Mouse (Mus musculus) ES-Bruce4 (cell line): ENCODE results near the gene Hibadh. TPM values are rescaled to one million over a fixed set of nuclear protein-coding genes. Genes with fewer than 3 reads are reported as not detected.
"Not testable (repeated sequence)": the region's sequence is repeated elsewhere in the genome, so short reads cannot be mapped to it uniquely, and the experiment has no call there.

Experiments
- H3K27ac ChIP-seq: 2 replicates; pipeline ENCODE4 v1.5.1; 2012; ENCODE audit warnings: low read length, inconsistent platforms; ENCODE audit not compliant: insufficient read depth
- H3K27me3 ChIP-seq: 2 replicates; pipeline ENCODE4 v1.6.1; 2012; ENCODE audit warnings: mild to moderate bottlenecking, low read length, inconsistent platforms; ENCODE audit not compliant: control insufficient read depth, poor library complexity, insufficient read depth, severe bottlenecking
- H3K36me3 ChIP-seq: 2 replicates; pipeline ENCODE4 v1.6.1; 2012; ENCODE audit warnings: inconsistent platforms, mild to moderate bottlenecking, low read length, moderate library complexity; ENCODE audit not compliant: control insufficient read depth, poor library complexity, insufficient read depth, severe bottlenecking
- H3K4me1 ChIP-seq: one replicate; pipeline ENCODE4 v1.8.1; 2011; ENCODE audit warnings: low read length; ENCODE audit not compliant: control insufficient read depth, insufficient read depth
- H3K4me3 ChIP-seq: 2 replicates; pipeline ENCODE4 v1.5.1; 2011; ENCODE audit warnings: low read depth, mild to moderate bottlenecking, low read length
- H3K9ac ChIP-seq: 2 replicates; pipeline ENCODE4 v1.6.1; 2012; ENCODE audit warnings: low read depth, mild to moderate bottlenecking, inconsistent platforms; ENCODE audit not compliant: poor library complexity, severe bottlenecking
- H3K9me3 ChIP-seq: replicated peaks from 2 replicates; pipeline ENCODE4 v1.6.1; 2012; ENCODE audit warnings: mild to moderate bottlenecking, low read length, inconsistent platforms; ENCODE audit not compliant: control insufficient read depth, poor library complexity, insufficient read depth, severe bottlenecking
- CTCF ChIP-seq: IDR thresholded peaks from one replicate; pipeline ENCODE4 v1.8.1; 2011; ENCODE audit warnings: low read depth, low read length
- EP300 ChIP-seq: IDR thresholded peaks from 2 replicates; pipeline ENCODE4 v1.6.1; 2011; ENCODE audit warnings: low read depth, low read length; ENCODE audit not compliant: insufficient read depth
- POLR2A ChIP-seq: IDR thresholded peaks from one replicate; pipeline ENCODE4 v1.8.1; 2011; ENCODE audit warnings: low read length; ENCODE audit not compliant: insufficient read depth
- polyA plus RNA-seq: library from polyadenylated mRNA; stranded (reverse); fragments of >200 nt; gene quantifications from 2 replicates; pipeline ENCODE4 v1.2.4, GENCODE M21; 2011; ENCODE audit warnings: low read depth; ENCODE audit not compliant: missing spikeins, insufficient read depth, insufficient read length

Gene Hibadh
- 106 and 115 TPM in 2 replicates for polyA plus RNA-seq

GRCm38 (mm10) chr6:52640224-52640712, at the start of gene Hibadh:
TSS of gene Hibadh (minus strand) at chr6:52640389.
- TF ChIP-seq CTCF (peak; percentile 14), EP300 (no peak; the same call in 1 of the 2 replicates), POLR2A (peak; percentile 96)
- H3K9ac ChIP-seq: peak within 1 kb of the TSS; percentile 95

DNA sequence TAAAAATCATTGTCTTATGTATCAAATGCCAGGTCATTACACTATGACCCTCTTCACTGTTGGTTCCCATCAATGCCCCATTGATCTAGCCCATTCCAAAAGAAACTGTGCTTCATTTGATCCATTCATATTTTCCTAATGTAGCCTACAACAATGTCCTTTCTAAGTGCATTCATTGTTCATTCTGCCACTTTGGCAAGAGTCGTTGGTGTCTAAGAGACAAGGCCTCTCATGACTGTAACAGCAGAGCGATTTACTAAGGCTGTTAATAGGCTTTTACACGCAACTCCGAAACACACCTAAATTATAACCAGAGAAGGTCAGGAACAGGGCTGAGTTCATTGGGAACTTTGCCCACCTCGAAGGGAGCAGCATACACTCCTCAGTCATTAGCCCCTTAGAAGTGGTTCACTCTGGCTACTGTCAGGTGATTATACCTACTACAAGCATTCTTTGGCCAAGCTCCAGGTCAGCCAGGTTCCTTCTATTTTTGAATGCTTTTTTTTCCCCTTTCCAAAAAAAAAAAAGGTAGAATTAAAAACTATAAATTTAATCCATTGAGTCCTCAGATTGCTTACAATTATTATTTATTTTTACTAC, 46.8 kb upstream of the Hibadh start:
- no peaks in the 10 kb centered on the region for H3K9me3 ChIP-seq
- H3K4me1 ChIP-seq: no peaks in the 10 kb centered on the region

More at GRCm38 (mm10) chr6:52640224-52640712, at the start of gene Hibadh:
- H3K9me3 ChIP-seq: no peaks in the 10 kb centered on the region
- H3K36me3 ChIP-seq: peaks cover 2% of the 10 kb centered on the region; the same call in 1 of the 2 replicates
- peak within 1 kb of the TSS; percentile 36 for H3K27ac ChIP-seq
- no peaks in the 10 kb centered on the region for H3K27me3 ChIP-seq
- H3K4me3 ChIP-seq: peak within 1 kb of the TSS; percentile 97
- peaks cover 4% of the 10 kb centered on the region for H3K4me1 ChIP-seq

DNA sequence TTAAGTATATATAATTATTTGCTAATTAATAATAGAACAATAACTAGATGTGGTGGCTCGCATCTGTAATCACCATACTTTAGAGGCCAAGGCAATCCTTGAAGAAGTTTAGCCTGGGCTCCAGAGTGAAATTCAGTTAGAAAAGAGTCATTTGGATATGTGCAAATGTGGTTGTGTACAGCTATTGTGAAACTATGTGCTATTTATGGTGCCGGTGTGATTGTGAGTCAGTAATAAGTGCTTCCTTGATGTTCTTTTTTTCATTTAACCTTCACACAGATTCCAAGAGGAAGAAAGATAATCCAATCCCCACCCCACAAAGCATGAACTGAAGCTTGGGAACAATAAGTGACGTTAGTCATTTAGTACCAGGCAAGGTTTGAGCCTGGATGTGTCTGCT, 42.4 kb upstream of the Hibadh start:
- Histone ChIP-seq H3K9ac (no peak overlapping the region), H3K36me3 (no peaks in the 10 kb centered on the region), H3K4me1 (no peaks in the 10 kb centered on the region), H3K9me3 (no peaks in the 10 kb centered on the region), H3K27ac (no peak overlapping the region), H3K4me3 (no peak overlapping the region), H3K27me3 (no peaks in the 10 kb centered on the region)
- TF ChIP-seq EP300 (no peak), POLR2A (no peak), CTCF (no peak)

More for the DNA sequence above, 46.8 kb upstream of the Hibadh start:
- Histone ChIP-seq H3K27me3 (no peaks in the 10 kb centered on the region), H3K36me3 (no peaks in the 10 kb centered on the region), H3K27ac (no peak overlapping the region), H3K4me3 (no peak overlapping the region), H3K9ac (no peak overlapping the region)
- TF ChIP-seq EP300 (no peak), POLR2A (no peak), CTCF (no peak)

GRCm38 (mm10) chr6:52681847-52682485, 41.8 kb upstream of the Hibadh start:
- Histone ChIP-seq H3K4me1 (no peaks in the 10 kb centered on the region), H3K36me3 (no peaks in the 10 kb centered on the region), H3K9me3 (no peaks in the 10 kb centered on the region), H3K4me3 (no peak overlapping the region), H3K9ac (no peak overlapping the region), H3K27me3 (no peaks in the 10 kb centered on the region), H3K27ac (no peak overlapping the region)
- no peak for TF ChIP-seq POLR2A
- no peak for TF ChIP-seq CTCF
- no peak for TF ChIP-seq EP300

GRCm38 (mm10) chr6:52680458-52681032, 40.4 kb upstream of the Hibadh start:
- TF ChIP-seq POLR2A: no peak
- TF ChIP-seq EP300: no peak
- TF ChIP-seq CTCF: no peak
- no peaks in the 10 kb centered on the region for H3K4me1 ChIP-seq

GRCm38 (mm10) chr6:52679565-52679964, 39.4 kb upstream of the Hibadh start:
- Histone ChIP-seq H3K36me3 (no peaks in the 10 kb centered on the region), H3K4me3 (no peak overlapping the region), H3K9me3 (no peaks in the 10 kb centered on the region), H3K27me3 (no peaks in the 10 kb centered on the region), H3K27ac (no peak overlapping the region), H3K4me1 (peaks cover 2% of the 10 kb centered on the region), H3K9ac (no peak overlapping the region)
- TF ChIP-seq POLR2A: no peak
- no peak for TF ChIP-seq EP300
- TF ChIP-seq CTCF: no peak

More at GRCm38 (mm10) chr6:52680458-52681032, 40.4 kb upstream of the Hibadh start:
- H3K9me3 ChIP-seq: no peaks in the 10 kb centered on the region
- H3K27me3 ChIP-seq: no peaks in the 10 kb centered on the region
- no peak overlapping the region for H3K9ac ChIP-seq
- H3K27ac ChIP-seq: no peak overlapping the region
- H3K4me3 ChIP-seq: no peak overlapping the region
- H3K36me3 ChIP-seq: no peaks in the 10 kb centered on the region

DNA sequence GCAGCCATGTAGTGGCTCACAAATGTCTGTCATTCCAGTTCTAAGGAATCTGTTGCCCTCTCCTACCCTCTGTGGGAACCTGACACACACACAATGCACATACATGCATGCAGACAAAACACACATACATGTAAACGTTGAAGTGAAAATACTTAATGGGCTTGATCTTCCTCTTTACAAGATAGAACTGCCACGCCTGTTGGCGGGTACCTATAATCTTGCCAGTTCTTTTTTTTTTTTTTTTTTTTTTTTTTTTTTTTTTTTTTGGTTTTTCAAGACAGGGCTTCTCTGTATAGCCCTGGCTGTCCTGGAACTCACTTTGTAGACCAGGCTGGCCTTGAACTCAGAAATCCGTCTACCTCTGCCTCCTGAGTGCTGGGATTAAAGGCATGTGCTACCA, 37.3 kb upstream of the Hibadh start:
- H3K36me3 ChIP-seq, H3K9me3 ChIP-seq, H3K27ac ChIP-seq, H3K9ac ChIP-seq, H3K4me3 ChIP-seq, H3K4me1 ChIP-seq, H3K27me3 ChIP-seq: not testable (repeated sequence)
